Mouse (Mus musculus) CH12.LX (cell line): ENCODE results near the gene Foxp1.
A peak's percentile ranks its signal among the peaks of the same experiment; 100 is the strongest.

Experiments used
- CHD1 ChIP-seq: IDR thresholded peaks from 2 replicates; pipeline ENCODE4 v1.6.1; 2012; ENCODE audit warnings: low read depth, low read length, improper control_type of control experiment, inconsistent platforms
- MAFK ChIP-seq: IDR thresholded peaks from 2 replicates; pipeline ENCODE4 v1.6.1; 2011; ENCODE audit warnings: low read length, improper control_type of control experiment; ENCODE audit not compliant: insufficient replicate concordance
- POLR2A ChIP-seq: IDR thresholded peaks from 2 replicates; pipeline ENCODE4 v1.6.1; 2011; ENCODE audit warnings: low read depth, mild to moderate bottlenecking, improper control_type of control experiment, low read length
- SIN3A ChIP-seq: IDR thresholded peaks from 2 replicates; pipeline ENCODE4 v1.6.1; 2012; ENCODE audit warnings: low read length, improper control_type of control experiment, inconsistent platforms
- ZC3H11A ChIP-seq: IDR thresholded peaks from 2 replicates; pipeline ENCODE4 v1.6.1; 2012; ENCODE audit warnings: low read depth, mild to moderate bottlenecking, inconsistent platforms, low read length, improper control_type of control experiment

- TF ChIP-seq CHD1 (peak; percentile 4; the same call in 1 of the 2 replicates), MAFK (no peak), ZC3H11A (no peak), POLR2A (no peak), SIN3A (no peak)
Observed at GRCm38 (mm10) chr6:99202781-99203180, 319.7 kb downstream of the Foxp1 start.
